Mouse (Mus musculus) myocyte (in vitro differentiated cells): ENCODE results near the gene Alpi. TPM values are rescaled to one million over a fixed set of nuclear protein-coding genes. Genes with fewer than 3 reads are reported as not detected.

Experiments used
- H3K27me3 ChIP-seq: one replicate; pipeline ENCODE4 v1.6.1; 2011; ENCODE audit not compliant: control insufficient read depth, insufficient read depth, insufficient read length
- H3K36me3 ChIP-seq: one replicate; pipeline ENCODE4 v1.6.1; 2011; ENCODE audit not compliant: control insufficient read depth, insufficient read depth
- H3K4me2 ChIP-seq: one replicate; pipeline ENCODE4 v1.6.1; 2011; ENCODE audit warnings: low read depth, control low read depth
- H3K4me3 ChIP-seq: one replicate; pipeline ENCODE4 v1.5.1; 2011; ENCODE audit warnings: mild to moderate bottlenecking, control low read depth, moderate library complexity
- H3K79me2 ChIP-seq: one replicate; pipeline ENCODE4 v1.6.1; 2011; ENCODE audit not compliant: control insufficient read depth, insufficient read depth
- H3ac ChIP-seq: one replicate; pipeline ENCODE4 v1.6.1; 2011; ENCODE audit not compliant: control insufficient read depth, insufficient read length
- CEBPB ChIP-seq: IDR thresholded peaks from 2 replicates; pipeline ENCODE4 v1.6.1; 2011; ENCODE audit warnings: mild to moderate bottlenecking, moderate library complexity; ENCODE audit not compliant: poor library complexity, insufficient read depth, severe bottlenecking
- E2F4 ChIP-seq: IDR thresholded peaks from one replicate; pipeline ENCODE4 v1.6.1; 2011; ENCODE audit warnings: mild to moderate bottlenecking, control low read depth, moderate library complexity; ENCODE audit not compliant: insufficient read depth
- MAX ChIP-seq: IDR thresholded peaks from one replicate; pipeline ENCODE4 v1.6.1; 2011; ENCODE audit warnings: low read depth, mild to moderate bottlenecking, control low read depth
- MYOD1 ChIP-seq, 3 experiments: IDR thresholded peaks; one replicate each; pipeline ENCODE4 v1.6.1; 2011; ENCODE audit warnings: control low read depth in 2 of 3, low read depth in 2 of 3, mild to moderate bottlenecking in 2 of 3, moderate library complexity in 1 of 3; ENCODE audit not compliant: insufficient read length in 2 of 3, control insufficient read depth in 1 of 3
- MYOG ChIP-seq, 3 experiments: IDR thresholded peaks; one replicate each; pipeline ENCODE4 v1.6.1; 2011; ENCODE audit warnings: control low read depth in 2 of 3, low read depth in 2 of 3, mild to moderate bottlenecking in 2 of 3; ENCODE audit not compliant: insufficient read length in 2 of 3, control insufficient read depth in 1 of 3, insufficient read depth in 1 of 3
- POLR2A ChIP-seq: IDR thresholded peaks from one replicate; pipeline ENCODE4 v1.6.1; 2011; ENCODE audit warnings: low read depth, mild to moderate bottlenecking, control low read depth, moderate library complexity; ENCODE audit not compliant: insufficient read length
- POLR2AphosphoS2 ChIP-seq: IDR thresholded peaks from one replicate; pipeline ENCODE4 v1.6.1; 2011; ENCODE audit warnings: low read depth, control low read depth; ENCODE audit not compliant: insufficient read length
- REST ChIP-seq: IDR thresholded peaks from one replicate; pipeline ENCODE4 v1.6.1; 2011; ENCODE audit warnings: mild to moderate bottlenecking, control low read depth, moderate library complexity; ENCODE audit not compliant: insufficient read depth, insufficient read length
- SRF ChIP-seq: IDR thresholded peaks from one replicate; pipeline ENCODE4 v1.6.1; 2011; ENCODE audit warnings: low read depth; ENCODE audit not compliant: control insufficient read depth, insufficient read length
- TCF12 ChIP-seq: IDR thresholded peaks from one replicate; pipeline ENCODE4 v1.6.1; 2011; ENCODE audit warnings: mild to moderate bottlenecking, control low read depth; ENCODE audit not compliant: poor library complexity, insufficient read depth, severe bottlenecking
- TCF3 ChIP-seq: IDR thresholded peaks from one replicate; pipeline ENCODE4 v1.6.1; 2011; ENCODE audit warnings: low read depth, control low read depth; ENCODE audit not compliant: insufficient read length
- USF1 ChIP-seq: IDR thresholded peaks from one replicate; pipeline ENCODE4 v1.6.1; 2011; ENCODE audit warnings: low read depth, mild to moderate bottlenecking, control low read depth, moderate library complexity
- polyA plus RNA-seq: library from polyadenylated mRNA; unstranded; fragments of >200 nt; fragmentation: generic; extraction: Trizol; gene quantifications from one replicate; pipeline ENCODE4 v1.2.1, GENCODE M21; 2012; ENCODE audit warnings: missing spikeins

Gene Alpi
- polyA plus RNA-seq, 1 experiment, result 0.32 TPM

- Histone ChIP-seq H3K36me3 (no peaks in the 10 kb centered on the region), H3ac (no peak overlapping the region), H3K4me3 (no peak overlapping the region), H3K4me2 (no peak overlapping the region), H3K27me3 (peaks cover 17% of the 10 kb centered on the region), H3K79me2 (no peaks in the 10 kb centered on the region)
- TF ChIP-seq TCF12, result no peak
- TF ChIP-seq POLR2AphosphoS2, result no peak
- TF ChIP-seq REST, result no peak
- TF ChIP-seq USF1, result no peak
- TF ChIP-seq TCF3, result no peak
- no peak for TF ChIP-seq MYOG (IDR thresholded peaks at IDR 0.05; ENCODE audit: control insufficient read depth in 1 of 3, insufficient read depth in 1 of 3, insufficient read length in 2 of 3, low read depth in 2 of 3)
Measured at GRCm38 (mm10) chr1:87127206-87128030, 26.0 kb upstream of the Alpi start.

- no peaks in the 10 kb centered on the region for H3K79me2 ChIP-seq
- H3K4me3 ChIP-seq, result no peak within 1 kb of the TSS
- no peak within 1 kb of the TSS for H3K4me2 ChIP-seq
- H3K36me3 ChIP-seq, result no peaks in the 10 kb centered on the region
- TF ChIP-seq CEBPB (no peak), SRF (no peak), MYOD1 (IDR thresholded peaks at IDR 0.05; ENCODE audit: control insufficient read depth in 1 of 3, insufficient read length in 2 of 3, low read depth in 2 of 3) (no peak), E2F4 (no peak), MAX (no peak), USF1 (no peak), POLR2A (no peak), POLR2AphosphoS2 (no peak), TCF12 (no peak), MYOG (IDR thresholded peaks at IDR 0.05; ENCODE audit: control insufficient read depth in 1 of 3, insufficient read depth in 1 of 3, insufficient read length in 2 of 3, low read depth in 2 of 3) (no peak), TCF3 (no peak), REST (no peak)
- peaks cover 17% of the 10 kb centered on the region for H3K27me3 ChIP-seq
- no peak within 1 kb of the TSS for H3ac ChIP-seq
Measured at GRCm38 (mm10) chr1:87124673-87125072, 23.3 kb upstream of the Alpi start, which contains the start of gene Akp3. Gene Akp3, plus strand, starts transcription at chr1:87124973.

GRCm38 (mm10) chr1:87114784-87115183 lies 13.4 kb upstream of the Alpi start:
- TF ChIP-seq MYOG (IDR thresholded peaks at IDR 0.05; ENCODE audit: control insufficient read depth in 1 of 3, insufficient read depth in 1 of 3, insufficient read length in 2 of 3, low read depth in 2 of 3) (no peak), USF1 (no peak), CEBPB (no peak), REST (no peak), MYOD1 (IDR thresholded peaks at IDR 0.05; ENCODE audit: control insufficient read depth in 1 of 3, insufficient read length in 2 of 3, low read depth in 2 of 3) (no peak), TCF3 (no peak), POLR2AphosphoS2 (no peak), POLR2A (no peak), SRF (no peak)
- H3K27me3 ChIP-seq, result no peaks in the 10 kb centered on the region
- peak overlapping the region; percentile 0 for H3K4me2 ChIP-seq
- no peaks in the 10 kb centered on the region for H3K79me2 ChIP-seq
- H3K4me3 ChIP-seq, result no peak overlapping the region
- no peaks in the 10 kb centered on the region for H3K36me3 ChIP-seq
- H3ac ChIP-seq, result no peak overlapping the region

GRCm38 (mm10) chr1:87111719-87112354 lies 10.4 kb upstream of the Alpi start:
- Histone ChIP-seq H3K36me3 (no peaks in the 10 kb centered on the region), H3K4me2 (no peak overlapping the region), H3K27me3 (no peaks in the 10 kb centered on the region), H3ac (no peak overlapping the region), H3K4me3 (no peak overlapping the region), H3K79me2 (no peaks in the 10 kb centered on the region)
- TF ChIP-seq POLR2A (no peak), MYOG (IDR thresholded peaks at IDR 0.05; ENCODE audit: control insufficient read depth in 1 of 3, insufficient read depth in 1 of 3, insufficient read length in 2 of 3, low read depth in 2 of 3) (no peak), USF1 (no peak), MAX (no peak), SRF (no peak), TCF3 (no peak), CEBPB (no peak), TCF12 (no peak), REST (no peak), MYOD1 (IDR thresholded peaks at IDR 0.05; ENCODE audit: control insufficient read depth in 1 of 3, insufficient read length in 2 of 3, low read depth in 2 of 3) (no peak), E2F4 (no peak), POLR2AphosphoS2 (no peak)
